Mouse (Mus musculus) CH12.LX (cell line): ENCODE results near the gene Coq8b. TPM values are rescaled to one million over a fixed set of nuclear protein-coding genes. Genes with fewer than 3 reads are reported as not detected.

Experiments
- DNase-seq: peaks from one replicate; pipeline ENCODE4 v3.0.0-alpha.2; 2013; ENCODE audit errors: extremely low read depth
- H3K27ac ChIP-seq: 2 replicates; pipeline ENCODE4 v1.5.1; 2012; ENCODE audit warnings: low read depth, mild to moderate bottlenecking, control low read depth, moderate library complexity; ENCODE audit not compliant: insufficient read depth
- H3K27me3 ChIP-seq: replicated peaks from 2 replicates; pipeline ENCODE3; 2012; ENCODE audit warnings: inconsistent platforms
- H3K36me3 ChIP-seq, 2 experiments: replicated peaks in 1 of 2; 2 replicates each; pipeline versions ENCODE3 to v1.6.1; 2012; ENCODE audit warnings: inconsistent platforms in 1 of 2, low read length in 1 of 2, mild to moderate bottlenecking in 1 of 2, mixed read lengths in 1 of 2, moderate library complexity in 1 of 2; ENCODE audit not compliant: control insufficient read depth in 1 of 2, insufficient read depth in 1 of 2
- H3K4me1 ChIP-seq, 2 experiments: 2 replicates each; pipeline ENCODE4 v1.6.1; 2012; ENCODE audit warnings: inconsistent platforms in 1 of 2, moderate library complexity in 1 of 2; ENCODE audit not compliant: insufficient read depth in 2 of 2, control insufficient read depth in 1 of 2
- H3K4me2 ChIP-seq: 2 replicates; pipeline ENCODE4 v1.6.1; 2012; ENCODE audit warnings: low read depth, mild to moderate bottlenecking, control low read depth; ENCODE audit not compliant: poor library complexity, insufficient read depth, severe bottlenecking
- H3K4me3 ChIP-seq, 3 experiments: fragments of 150-350 bp in 1 of 3; sonication (generic) in 1 of 3; replicated peaks in 1 of 3; 2 replicates each; pipeline versions ENCODE3 to v1.5.1; 2011 to 2012; ENCODE audit warnings: low read depth in 2 of 3, low read length in 2 of 3, mild to moderate bottlenecking in 2 of 3, moderate library complexity in 2 of 3, control low read depth in 1 of 3, improper control_type of control experiment in 1 of 3, inconsistent platforms in 1 of 3, mixed read lengths in 1 of 3; ENCODE audit not compliant: poor library complexity in 1 of 3
- H3K79me2 ChIP-seq: replicated peaks from 2 replicates; pipeline ENCODE4 v1.6.1; 2012; ENCODE audit warnings: mild to moderate bottlenecking, moderate library complexity; ENCODE audit not compliant: control insufficient read depth, poor library complexity, insufficient read depth, severe bottlenecking; ENCODE audit errors: extremely low read depth
- H3K9ac ChIP-seq: 2 replicates; pipeline ENCODE4 v1.6.1; 2012; ENCODE audit warnings: low read depth, mild to moderate bottlenecking, control low read depth, moderate library complexity; ENCODE audit not compliant: insufficient read depth
- H3K9me3 ChIP-seq: replicated peaks from 2 replicates; pipeline ENCODE3; 2012; ENCODE audit warnings: low read length, inconsistent platforms, mixed read lengths
- BHLHE40 ChIP-seq: IDR thresholded peaks from 2 replicates; pipeline ENCODE4 v1.6.1; 2011; ENCODE audit warnings: mild to moderate bottlenecking, low read depth, low read length, improper control_type of control experiment
- CHD1 ChIP-seq: IDR thresholded peaks from 2 replicates; pipeline ENCODE4 v1.6.1; 2012; ENCODE audit warnings: low read depth, low read length, improper control_type of control experiment, inconsistent platforms
- CHD2 ChIP-seq: IDR thresholded peaks from 2 replicates; pipeline ENCODE4 v1.6.1; 2011; ENCODE audit warnings: low read length, improper control_type of control experiment
- CTCF ChIP-seq, 2 experiments: IDR thresholded peaks in 1 of 2; conservative IDR thresholded peaks in 1 of 2; 2 replicates each; pipeline ENCODE4 v1.5.1; 2011 to 2012; ENCODE audit warnings: low read depth in 2 of 2, low read length in 2 of 2, improper control_type of control experiment in 1 of 2, inconsistent platforms in 1 of 2, mild to moderate bottlenecking in 1 of 2, moderate library complexity in 1 of 2
- ETS1 ChIP-seq: conservative IDR thresholded peaks from 2 replicates; pipeline ENCODE4 v1.6.1; 2012; ENCODE audit warnings: low read depth, mild to moderate bottlenecking, inconsistent platforms, low read length, improper control_type of control experiment, moderate library complexity
- GABPA ChIP-seq: IDR thresholded peaks from 2 replicates; pipeline ENCODE4 v1.6.1; 2012; ENCODE audit warnings: low read depth, low read length, improper control_type of control experiment, inconsistent platforms; ENCODE audit not compliant: insufficient replicate concordance
- KAT2A ChIP-seq: IDR thresholded peaks from 2 replicates; pipeline ENCODE4 v1.6.1; 2012; ENCODE audit warnings: low read length, improper control_type of control experiment, inconsistent platforms; ENCODE audit not compliant: insufficient replicate concordance
- MEF2A ChIP-seq: IDR thresholded peaks from 2 replicates; pipeline ENCODE4 v1.6.1; 2014; ENCODE audit warnings: low read depth, mild to moderate bottlenecking, inconsistent platforms, low read length, improper control_type of control experiment, borderline replicate concordance
- MXI1 ChIP-seq: IDR thresholded peaks from 2 replicates; pipeline ENCODE4 v1.6.1; 2011; ENCODE audit warnings: mild to moderate bottlenecking, low read depth, low read length, improper control_type of control experiment
- POLR2A ChIP-seq: IDR thresholded peaks from 2 replicates; pipeline ENCODE4 v1.6.1; 2011; ENCODE audit warnings: low read depth, mild to moderate bottlenecking, improper control_type of control experiment, low read length
- POLR2AphosphoS2 ChIP-seq: IDR thresholded peaks from 2 replicates; pipeline ENCODE4 v1.6.1; 2011; ENCODE audit warnings: low read depth, low read length, improper control_type of control experiment
- RAD21 ChIP-seq: IDR thresholded peaks from 2 replicates; pipeline ENCODE4 v1.6.1; 2011; ENCODE audit warnings: low read depth, mild to moderate bottlenecking, low read length, improper control_type of control experiment, moderate library complexity
- SIN3A ChIP-seq: IDR thresholded peaks from 2 replicates; pipeline ENCODE4 v1.6.1; 2012; ENCODE audit warnings: low read length, improper control_type of control experiment, inconsistent platforms
- SMC3 ChIP-seq: IDR thresholded peaks from 2 replicates; pipeline ENCODE4 v1.6.1; 2011; ENCODE audit warnings: low read depth, low read length, improper control_type of control experiment
- TBP ChIP-seq: conservative IDR thresholded peaks from 2 replicates; pipeline ENCODE4 v1.6.1; 2011; ENCODE audit warnings: low read depth, low read length, improper control_type of control experiment
- USF2 ChIP-seq: conservative IDR thresholded peaks from 2 replicates; pipeline ENCODE4 v1.6.1; 2011; ENCODE audit warnings: low read depth, low read length, improper control_type of control experiment
- ZC3H11A ChIP-seq: IDR thresholded peaks from 2 replicates; pipeline ENCODE4 v1.6.1; 2012; ENCODE audit warnings: low read depth, mild to moderate bottlenecking, inconsistent platforms, low read length, improper control_type of control experiment
- ZKSCAN1 ChIP-seq: IDR thresholded peaks from 2 replicates; pipeline ENCODE4 v1.6.1; 2012; ENCODE audit warnings: low read depth, inconsistent platforms, low read length, improper control_type of control experiment, borderline replicate concordance
- ZMIZ1 ChIP-seq: IDR thresholded peaks from 2 replicates; pipeline ENCODE4 v1.6.1; 2012; ENCODE audit warnings: low read depth, mild to moderate bottlenecking, inconsistent platforms, low read length, improper control_type of control experiment
- dilution Hi-C: fragments of 300-500 bp; cut with MboI; formaldehyde crosslinking; loops from 2 replicates; pipeline ENCODE4 v1.14.3; 2020; ENCODE audit warnings: low sequenced_read_pairs; ENCODE audit not compliant: extremely low pct_unique_long_range_greater_than_20kb, extremely low pct_ligation_motif_present
- in situ Hi-C: fragments of 300-500 bp; cut with MboI; formaldehyde crosslinking; loops from 3 replicates; pipeline ENCODE4 v1.14.3; 2019; ENCODE audit warnings: low sequenced_read_pairs, low pct_ligation_motif_present, low pct_unique_long_range_greater_than_20kb, mixed read lengths
- polyA plus RNA-seq: library from polyadenylated mRNA; unstranded; fragments of >175 nt; gene quantifications from 2 replicates; pipeline ENCODE4 v1.2.1, GENCODE M21; 2012; ENCODE audit warnings: low read depth; ENCODE audit not compliant: insufficient read length
- total RNA-seq, 2 experiments: library from RNA; depleted of rRNA; stranded (reverse); fragments of 300-350 nt in 1 of 2; fragments of >200 nt in 1 of 2; gene quantifications; 2 replicates each; pipeline ENCODE4 v1.2.3; 2012 to 2014

Gene Coq8b
- total and polyA plus RNA-seq, 3 experiments = 19.7 to 26.5 (median 21.3) TPM

DNA sequence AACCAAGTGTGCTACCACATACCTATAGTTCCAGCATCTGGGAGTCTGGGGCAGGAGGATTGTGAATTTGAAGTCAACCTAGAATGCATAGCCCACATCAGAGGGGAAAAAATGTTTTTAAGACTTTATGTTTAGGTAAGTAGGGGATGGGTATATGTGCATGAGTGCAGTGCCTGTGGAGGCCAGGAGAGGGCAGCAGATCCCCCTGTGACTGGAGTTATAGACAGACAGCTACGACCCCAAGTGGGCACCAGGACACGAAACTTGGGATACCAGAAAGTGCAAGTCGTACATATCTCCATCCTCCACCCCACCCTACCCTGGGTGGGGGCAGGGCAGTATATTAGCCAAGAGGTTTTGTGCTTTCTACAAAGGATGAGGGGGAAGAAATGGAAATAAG, 47.9 kb upstream of the Coq8b start:
- peak; percentile 62 for DNase-seq
- Histone ChIP-seq H3K27ac (no peak overlapping the region), H3K9ac (no peak overlapping the region), H3K4me2 (no peak overlapping the region), H3K27me3 (no peaks in the 10 kb centered on the region), H3K79me2 (peaks cover 3% of the 10 kb centered on the region; the same call in 1 of the 2 replicates), H3K4me1 (peaks cover 3 to 18% of the 10 kb centered on the region in 2 experiments; a peak in 3 of 4 replicates), H3K9me3 (peaks cover 5% of the 10 kb centered on the region), H3K36me3 (peaks cover 53 to 80% of the 10 kb centered on the region in 2 experiments), H3K4me3 (no peak overlapping the region)
- dilution Hi-C loops = no loop called here
- TF ChIP-seq RAD21 (peak; percentile 58), MXI1 (no peak), CTCF (conservative IDR thresholded peaks at IDR 0.05 in 1 of 2, IDR thresholded peaks at IDR 0.05 in 1 of 2; ENCODE audit: low read depth in 2 of 2, low read length in 2 of 2) (peak; percentile 68 to 91), SMC3 (peak; percentile 69), BHLHE40 (no peak), POLR2AphosphoS2 (peak; percentile 67; the same call in 1 of the 2 replicates), SIN3A (no peak), ZC3H11A (no peak), GABPA (no peak), ETS1 (no peak), CHD2 (0 out of 2 replicates have a peak, but pooled peaks have one; percentile 15), TBP (no peak), MEF2A (no peak)
- in situ Hi-C loops = no loop called here

DNA sequence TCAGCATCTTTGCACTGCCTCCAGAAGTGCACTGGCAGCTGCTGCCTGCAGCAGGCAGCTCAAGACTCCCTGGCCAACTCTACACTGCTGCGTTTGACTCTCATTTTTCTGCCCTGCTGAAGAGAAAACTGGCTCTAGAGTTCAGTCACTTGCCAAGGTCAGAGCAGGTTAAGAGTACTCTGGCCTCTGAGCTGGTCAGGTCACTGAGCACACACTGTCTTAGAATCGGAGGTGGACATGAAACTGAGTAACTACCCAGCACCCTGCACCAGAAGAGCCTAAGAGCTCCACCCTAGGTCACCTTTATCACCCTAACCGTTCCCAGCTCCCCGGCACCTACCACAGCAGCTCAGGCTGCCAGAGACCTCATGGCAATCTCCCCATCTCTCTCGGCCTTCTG, 46.8 kb upstream of the Coq8b start:
- H3K4me3 ChIP-seq = no peak overlapping the region
- peaks cover 9% of the 10 kb centered on the region for H3K9me3 ChIP-seq
- dilution Hi-C loops (no loop called here), in situ Hi-C loops (no loop called here)
- no peak overlapping the region for H3K27ac ChIP-seq
- H3K4me1 ChIP-seq = peaks cover 0 to 11% of the 10 kb centered on the region in 2 experiments; a peak in 2 of 4 replicates
- DNase-seq = no peak
- H3K79me2 ChIP-seq = peaks cover 10% of the 10 kb centered on the region; the same call in 1 of the 2 replicates
- no peak overlapping the region for H3K4me2 ChIP-seq
- H3K27me3 ChIP-seq = no peaks in the 10 kb centered on the region
- no peak overlapping the region for H3K9ac ChIP-seq
- H3K36me3 ChIP-seq = peaks cover 63 to 87% of the 10 kb centered on the region in 2 experiments
- TF ChIP-seq RAD21 = no peak
- TF ChIP-seq GABPA = no peak
- no peak for TF ChIP-seq ZMIZ1
- TF ChIP-seq ZKSCAN1 = no peak
- no peak for TF ChIP-seq POLR2AphosphoS2
- TF ChIP-seq MXI1 = no peak
- TF ChIP-seq KAT2A = no peak
- no peak for TF ChIP-seq SIN3A
- no peak for TF ChIP-seq USF2
- TF ChIP-seq ZC3H11A = no peak
- no peak for TF ChIP-seq CHD1
- TF ChIP-seq TBP = no peak
- TF ChIP-seq POLR2A = no peak; the same call in 1 of the 2 replicates
